Mouse (Mus musculus) embryonic facial prominence, embryonic 12.5 days (tissue): Measurements from ENCODE around the gene Alpl. TPM values are rescaled to one million over a fixed set of nuclear protein-coding genes. Genes with fewer than 3 reads are reported as not detected.

Source experiments
- ATAC-seq: fragments of 200-750 bp; cut with Nextera tagmentation; 2 replicates; pipeline ENCODE4 v1.8.0; 2017; ENCODE audit not compliant: insufficient number of reproducible peaks, insufficient read depth, low FRiP score, low TSS enrichment
- H3K27ac ChIP-seq: fragments of 300-500 bp; sonication (generic); 2 replicates; pipeline ENCODE4 v1.5.1; 2016; ENCODE audit warnings: mild to moderate bottlenecking
- H3K27me3 ChIP-seq: fragments of 300-500 bp; sonication (generic); 2 replicates; pipeline ENCODE4 v1.6.1; 2016; ENCODE audit warnings: mild to moderate bottlenecking, moderate library complexity
- H3K36me3 ChIP-seq: fragments of 300-500 bp; sonication (generic); 2 replicates; pipeline ENCODE4 v1.6.1; 2016; ENCODE audit warnings: mild to moderate bottlenecking
- H3K4me1 ChIP-seq: fragments of 300-500 bp; sonication (generic); 2 replicates; pipeline ENCODE4 v1.6.1; 2016
- H3K4me2 ChIP-seq: fragments of 300-500 bp; sonication (generic); replicated peaks from 2 replicates; pipeline ENCODE4 v1.6.1; 2016; ENCODE audit warnings: mild to moderate bottlenecking, moderate library complexity
- H3K4me3 ChIP-seq: fragments of 300-500 bp; sonication (generic); 2 replicates; pipeline ENCODE4 v1.5.1; 2016; ENCODE audit warnings: mild to moderate bottlenecking
- H3K9ac ChIP-seq: fragments of 300-500 bp; sonication (generic); 2 replicates; pipeline ENCODE4 v1.6.1; 2016; ENCODE audit warnings: mild to moderate bottlenecking, moderate library complexity
- H3K9me3 ChIP-seq: fragments of 300-500 bp; sonication (generic); 2 replicates; pipeline ENCODE4 v1.6.1; 2016; ENCODE audit warnings: mild to moderate bottlenecking, moderate library complexity
- whole genome bisulfite sequencing: fragments of 180-500 bp; shearing (Covaris S2); methylation state at CpG from one replicate; pipeline ENCODE4 v1.1.7; 2016; 5-methylcytosine and 5-hydroxymethylcytosine counted together
- polyA plus RNA-seq: library from polyadenylated mRNA; unstranded; fragments of >200 nt; fragmentation: Nextera tagmentation; extraction: Ambion mirVana; gene quantifications from 2 replicates; pipeline ENCODE4 v1.2.1, GENCODE M21; 2016

The Alpl gene
- 23.0 and 23.7 TPM in 2 replicates for polyA plus RNA-seq

GRCm38 (mm10) chr4:137795611-137796557 lies at the start of gene Alpl:
TSS of gene Alpl (minus strand) at chr4:137796384.
- Histone ChIP-seq H3K4me2 (peak within 1 kb of the TSS; percentile 92), H3K4me3 (peak within 1 kb of the TSS; percentile 44), H3K4me1 (peaks cover 33% of the 10 kb centered on the region), H3K27me3 (peaks cover 33% of the 10 kb centered on the region), H3K36me3 (no peaks in the 10 kb centered on the region), H3K27ac (peak within 1 kb of the TSS; percentile 65; the same call in 1 of the 2 replicates), H3K9ac (peak within 1 kb of the TSS; percentile 50), H3K9me3 (no peaks in the 10 kb centered on the region)
- WGBS: under 1% methylated on average over 77 of the region's 78 CpGs
- peak; percentile 57 for ATAC-seq

GRCm38 (mm10) chr4:137844656-137845055 lies 48.5 kb upstream of the Alpl start:
- Histone ChIP-seq H3K36me3 (no peaks in the 10 kb centered on the region), H3K27me3 (no peaks in the 10 kb centered on the region), H3K4me2 (no peak overlapping the region), H3K4me3 (no peak overlapping the region), H3K9me3 (no peaks in the 10 kb centered on the region), H3K9ac (no peak overlapping the region), H3K27ac (no peak overlapping the region), H3K4me1 (no peaks in the 10 kb centered on the region)
- WGBS: 20% methylated on average over 11 of the region's 11 CpGs
- no peak for ATAC-seq

- Histone ChIP-seq H3K27me3 (no peaks in the 10 kb centered on the region), H3K9ac (no peak overlapping the region), H3K4me1 (peaks cover 8% of the 10 kb centered on the region; the same call in 1 of the 2 replicates), H3K9me3 (no peaks in the 10 kb centered on the region), H3K4me3 (no peak overlapping the region), H3K4me2 (no peak overlapping the region), H3K36me3 (no peaks in the 10 kb centered on the region), H3K27ac (no peak overlapping the region)
- 80% methylated on average over 5 of the region's 5 CpGs for WGBS
- no peak for ATAC-seq
These were observed 43.3 kb upstream of the Alpl start for GRCm38 (mm10) chr4:137839452-137839851.

GRCm38 (mm10) chr4:137838791-137839190 lies 42.6 kb upstream of the Alpl start:
- Histone ChIP-seq H3K4me2 (no peak overlapping the region), H3K4me1 (peaks cover 8% of the 10 kb centered on the region; the same call in 1 of the 2 replicates), H3K9ac (no peak overlapping the region), H3K27me3 (no peaks in the 10 kb centered on the region), H3K4me3 (no peak overlapping the region), H3K27ac (no peak overlapping the region), H3K36me3 (no peaks in the 10 kb centered on the region), H3K9me3 (no peaks in the 10 kb centered on the region)
- ATAC-seq: no peak
- WGBS: 97% methylated on average over 2 of the region's 2 CpGs

GRCm38 (mm10) chr4:137837792-137838191 lies 41.6 kb upstream of the Alpl start:
- Histone ChIP-seq H3K4me1 (peaks cover 8% of the 10 kb centered on the region; the same call in 1 of the 2 replicates), H3K4me2 (no peak overlapping the region), H3K4me3 (no peak overlapping the region), H3K27ac (no peak overlapping the region), H3K9ac (no peak overlapping the region), H3K36me3 (no peaks in the 10 kb centered on the region), H3K27me3 (no peaks in the 10 kb centered on the region), H3K9me3 (no peaks in the 10 kb centered on the region)
- WGBS: 80% methylated on average over 8 of the region's 8 CpGs
- no peak for ATAC-seq

GRCm38 (mm10) chr4:137836741-137837140 lies 40.6 kb upstream of the Alpl start:
- Histone ChIP-seq H3K9ac (no peak overlapping the region), H3K27ac (no peak overlapping the region), H3K9me3 (no peaks in the 10 kb centered on the region), H3K4me3 (no peak overlapping the region), H3K36me3 (no peaks in the 10 kb centered on the region), H3K4me1 (peaks cover 8% of the 10 kb centered on the region; the same call in 1 of the 2 replicates), H3K4me2 (no peak overlapping the region), H3K27me3 (no peaks in the 10 kb centered on the region)
- WGBS: 87% methylated on average over 5 of the region's 5 CpGs
- ATAC-seq: no peak

GRCm38 (mm10) chr4:137835624-137836337 lies 39.6 kb upstream of the Alpl start:
- peak; percentile 90 for ATAC-seq
- Histone ChIP-seq H3K9me3 (no peaks in the 10 kb centered on the region), H3K36me3 (no peaks in the 10 kb centered on the region), H3K4me3 (no peak overlapping the region), H3K4me2 (peak overlapping the region; percentile 38), H3K27ac (no peak overlapping the region), H3K4me1 (peaks cover 8% of the 10 kb centered on the region; the same call in 1 of the 2 replicates), H3K9ac (no peak overlapping the region), H3K27me3 (0 out of 2 replicates have a peak, but pooled peaks cover 4% of the 10 kb centered on the region)
- WGBS: 10% methylated on average over 14 of the region's 14 CpGs

- Histone ChIP-seq H3K27me3 (peaks cover 18% of the 10 kb centered on the region; the same call in 1 of the 2 replicates), H3K4me1 (peaks cover 8% of the 10 kb centered on the region; the same call in 1 of the 2 replicates), H3K27ac (no peak overlapping the region), H3K9ac (no peak overlapping the region), H3K36me3 (no peaks in the 10 kb centered on the region), H3K4me3 (no peak overlapping the region), H3K4me2 (no peak overlapping the region), H3K9me3 (no peaks in the 10 kb centered on the region)
- WGBS: 80% methylated on average over 11 of the region's 11 CpGs
- no peak for ATAC-seq
These were observed 35.4 kb upstream of the Alpl start for GRCm38 (mm10) chr4:137831598-137831997.

GRCm38 (mm10) chr4:137830380-137830779 lies 34.2 kb upstream of the Alpl start:
- Histone ChIP-seq H3K27me3 (peaks cover 18% of the 10 kb centered on the region; the same call in 1 of the 2 replicates), H3K36me3 (no peaks in the 10 kb centered on the region), H3K9ac (no peak overlapping the region), H3K4me3 (no peak overlapping the region), H3K9me3 (no peaks in the 10 kb centered on the region), H3K4me1 (peaks cover 3% of the 10 kb centered on the region; the same call in 1 of the 2 replicates), H3K27ac (no peak overlapping the region), H3K4me2 (no peak overlapping the region)
- ATAC-seq: no peak
- 12% methylated on average over 6 of the region's 6 CpGs for WGBS

GRCm38 (mm10) chr4:137824881-137825280 lies 28.7 kb upstream of the Alpl start:
- 85% methylated on average over 2 of the region's 2 CpGs for WGBS
- no peaks in the 10 kb centered on the region for H3K36me3 ChIP-seq
- H3K9ac ChIP-seq: no peak overlapping the region
- H3K27ac ChIP-seq: no peak overlapping the region
- H3K4me3 ChIP-seq: no peak overlapping the region
- no peaks in the 10 kb centered on the region for H3K4me1 ChIP-seq
- H3K27me3 ChIP-seq: peaks cover 10% of the 10 kb centered on the region; the same call in 1 of the 2 replicates
- H3K4me2 ChIP-seq: no peak overlapping the region
- H3K9me3 ChIP-seq: no peaks in the 10 kb centered on the region
- ATAC-seq: no peak

- 83% methylated on average over 3 of the region's 3 CpGs for WGBS
- H3K4me3 ChIP-seq: no peak overlapping the region
- no peak overlapping the region for H3K4me2 ChIP-seq
- H3K9me3 ChIP-seq: no peaks in the 10 kb centered on the region
- H3K36me3 ChIP-seq: no peaks in the 10 kb centered on the region
- H3K27me3 ChIP-seq: peaks cover 1% of the 10 kb centered on the region; the same call in 1 of the 2 replicates
- no peak overlapping the region for H3K9ac ChIP-seq
- H3K4me1 ChIP-seq: no peaks in the 10 kb centered on the region
- ATAC-seq: no peak
- no peak overlapping the region for H3K27ac ChIP-seq
These were observed 27.4 kb upstream of the Alpl start for GRCm38 (mm10) chr4:137823542-137823941.
